Mouse (Mus musculus) thymus, adult 2 months (tissue): ENCODE data around the gene Hes5.

Experiments
- CTCF ChIP-seq: fragments of 200-500 bp; IDR thresholded peaks from 2 replicates; pipeline ENCODE4 v1.5.1; 2012; ENCODE audit warnings: mild to moderate bottlenecking, control low read depth, low read length, moderate library complexity, borderline replicate concordance; ENCODE audit not compliant: control insufficient read depth, poor library complexity, insufficient read depth; ENCODE audit errors: extremely low read depth
- POLR2A ChIP-seq: fragments of 200-500 bp; IDR thresholded peaks from 2 replicates; pipeline ENCODE4 v1.6.1; 2012; ENCODE audit warnings: mild to moderate bottlenecking, low read length, control low read depth, moderate library complexity; ENCODE audit not compliant: control insufficient read depth, poor library complexity, insufficient read depth; ENCODE audit errors: extremely low read depth

GRCm38 (mm10) chr4:154958171-154958570 lies 2.6 kb upstream of the Hes5 start:
- TF ChIP-seq POLR2A (no peak), CTCF (no peak)
